Mouse (Mus musculus): ENCODE measurements around the gene 1700020D05Rik. TPM values are rescaled to one million over a fixed set of nuclear protein-coding genes. Genes with fewer than 3 reads are reported as not detected.

1700020D05Rik gene
- total and polyA plus RNA-seq, 3 experiments = 0.23 to 0.34 TPM; not detected in 1

GRCm38 (mm10) chr19:5466916-5467500 is 36.6 kb downstream of the 1700020D05Rik start:
- Histone ChIP-seq H3K27me3 (replicated peaks) (no peaks in the 10 kb centered on the region), H3K36me3 (replicated peaks in 1 of 2; ENCODE audit: control insufficient read depth in 1 of 2, insufficient read depth in 1 of 2, low read length in 1 of 2) (peaks cover 55 to 71% of the 10 kb centered on the region in 2 experiments), H3K9ac (ENCODE audit: insufficient read depth, low read depth) (no peak overlapping the region), H3K4me1 (ENCODE audit: control insufficient read depth in 1 of 2, insufficient read depth in 2 of 2) (peaks cover 0 to 6% of the 10 kb centered on the region in 2 experiments; a peak in 1 of 4 replicates), H3K4me3 (replicated peaks in 1 of 3; ENCODE audit: low read depth in 2 of 3, low read length in 2 of 3, poor library complexity in 1 of 3) (no peak overlapping the region), H3K27ac (ENCODE audit: insufficient read depth, low read depth) (no peak overlapping the region), H3K79me2 (replicated peaks; ENCODE audit: control insufficient read depth, extremely low read depth, insufficient read depth, poor library complexity, severe bottlenecking) (no peaks in the 10 kb centered on the region), H3K4me2 (ENCODE audit: insufficient read depth, low read depth, poor library complexity, severe bottlenecking) (no peak overlapping the region), H3K9me3 (replicated peaks; ENCODE audit: low read length) (no peaks in the 10 kb centered on the region)
- no peak for DNase-seq (ENCODE audit: extremely low read depth)
- TF ChIP-seq E2F4 (IDR thresholded peaks at IDR 0.05; ENCODE audit: insufficient replicate concordance, low read depth, low read length) = no peak
- TF ChIP-seq JUND (conservative IDR thresholded peaks at IDR 0.05; ENCODE audit: low read depth, low read length) = no peak
- TF ChIP-seq CHD2 (IDR thresholded peaks at IDR 0.05; ENCODE audit: low read length) = no peak
- no peak for TF ChIP-seq UBTF (IDR thresholded peaks at IDR 0.05; ENCODE audit: low read depth, low read length)
- TF ChIP-seq ZNF384 (IDR thresholded peaks at IDR 0.05; ENCODE audit: low read depth, low read length) = no peak
- no peak for TF ChIP-seq PAX5 (IDR thresholded peaks at IDR 0.05; ENCODE audit: low read length)
- TF ChIP-seq CTCF (conservative IDR thresholded peaks at IDR 0.05 in 1 of 2, IDR thresholded peaks at IDR 0.05 in 1 of 2; ENCODE audit: low read depth in 2 of 2, low read length in 2 of 2) = no peak
- TF ChIP-seq MAFK (IDR thresholded peaks at IDR 0.05; ENCODE audit: insufficient replicate concordance, low read length) = no peak
- no peak for TF ChIP-seq USF2 (conservative IDR thresholded peaks at IDR 0.05; ENCODE audit: low read depth, low read length)
- no peak for TF ChIP-seq SMC3 (IDR thresholded peaks at IDR 0.05; ENCODE audit: low read depth, low read length)
- TF ChIP-seq ZC3H11A (IDR thresholded peaks at IDR 0.05; ENCODE audit: low read depth, low read length) = no peak
- no peak for TF ChIP-seq RAD21 (IDR thresholded peaks at IDR 0.05; ENCODE audit: low read depth, low read length)
- no peak for TF ChIP-seq TBP (conservative IDR thresholded peaks at IDR 0.05; ENCODE audit: low read depth, low read length)
- no peak for TF ChIP-seq ZMIZ1 (IDR thresholded peaks at IDR 0.05; ENCODE audit: low read depth, low read length)
- no peak for TF ChIP-seq MAX (IDR thresholded peaks at IDR 0.05; ENCODE audit: low read length)
- no peak for TF ChIP-seq JUN (IDR thresholded peaks at IDR 0.05; ENCODE audit: insufficient read depth, low read depth, low read length)
- in situ Hi-C loops (cut with MboI; ENCODE audit: low pct_ligation_motif_present, low pct_unique_long_range_greater_than_20kb, low sequenced_read_pairs) (no loop called here), dilution Hi-C loops (cut with MboI; ENCODE audit: extremely low pct_ligation_motif_present, extremely low pct_unique_long_range_greater_than_20kb, low sequenced_read_pairs) (no loop called here)

- Histone ChIP-seq H3K4me2 (ENCODE audit: insufficient read depth, low read depth, poor library complexity, severe bottlenecking) (no peak overlapping the region), H3K27me3 (replicated peaks) (no peaks in the 10 kb centered on the region), H3K4me3 (replicated peaks in 1 of 3; ENCODE audit: low read depth in 2 of 3, low read length in 2 of 3, poor library complexity in 1 of 3) (no peak overlapping the region), H3K9ac (ENCODE audit: insufficient read depth, low read depth) (no peak overlapping the region), H3K36me3 (replicated peaks in 1 of 2; ENCODE audit: control insufficient read depth in 1 of 2, insufficient read depth in 1 of 2, low read length in 1 of 2) (peaks cover 57 to 76% of the 10 kb centered on the region in 2 experiments), H3K79me2 (replicated peaks; ENCODE audit: control insufficient read depth, extremely low read depth, insufficient read depth, poor library complexity, severe bottlenecking) (peaks cover 6% of the 10 kb centered on the region), H3K27ac (ENCODE audit: insufficient read depth, low read depth) (no peak overlapping the region), H3K9me3 (replicated peaks; ENCODE audit: low read length) (no peaks in the 10 kb centered on the region), H3K4me1 (ENCODE audit: control insufficient read depth in 1 of 2, insufficient read depth in 2 of 2) (peaks cover 3 to 16% of the 10 kb centered on the region in 2 experiments; a peak in 3 of 4 replicates)
- TF ChIP-seq RAD21 (IDR thresholded peaks at IDR 0.05; ENCODE audit: low read depth, low read length) (no peak), KAT2A (IDR thresholded peaks at IDR 0.05; ENCODE audit: insufficient replicate concordance, low read length) (no peak), MAZ (IDR thresholded peaks at IDR 0.05; ENCODE audit: low read depth, low read length) (no peak)
- DNase-seq (ENCODE audit: extremely low read depth) = no peak
- in situ Hi-C loops (cut with MboI; ENCODE audit: low pct_ligation_motif_present, low pct_unique_long_range_greater_than_20kb, low sequenced_read_pairs) (no loop called here), dilution Hi-C loops (cut with MboI; ENCODE audit: extremely low pct_ligation_motif_present, extremely low pct_unique_long_range_greater_than_20kb, low sequenced_read_pairs) (no loop called here)
Measured at GRCm38 (mm10) chr19:5465037-5465436, 38.5 kb downstream of the 1700020D05Rik start.
